Mouse (Mus musculus): ENCODE results near the gene Npcd.

DNA sequence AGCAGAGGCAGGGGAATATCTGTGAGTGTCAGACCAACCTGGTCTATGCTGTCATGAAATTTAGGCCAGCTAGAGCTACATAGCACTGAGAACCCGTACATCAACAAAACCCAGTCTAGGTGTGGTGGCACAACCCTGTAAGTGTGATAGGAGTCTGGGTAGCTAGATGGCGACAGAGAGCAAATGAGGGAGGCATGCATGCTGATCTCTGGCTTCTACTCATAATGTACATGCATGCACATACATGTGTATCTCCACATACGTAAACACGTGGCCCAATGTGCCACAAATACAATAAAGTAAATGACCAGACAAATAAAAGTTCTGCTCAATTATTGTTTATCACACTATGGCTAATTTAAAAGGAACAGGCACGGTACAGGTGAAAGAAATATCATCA is 25.9 kb downstream of the Npcd start:
- TF ChIP-seq CTCF (IDR thresholded peaks at IDR 0.05; ENCODE audit: extremely low read depth, insufficient read depth, low read length) (peak; percentile 88), POLR2A (IDR thresholded peaks at IDR 0.05; ENCODE audit: extremely low read depth, insufficient read depth, low read length) (no peak)

Measured in cortical plate, adult 2 months (tissue).